Mouse (Mus musculus) cerebellum, adult 9-10 months (tissue): ENCODE data around the gene Tldc2.

ENCODE experiments used
- DNase-seq: peaks from one replicate; pipeline ENCODE4 v3.0.0; 2022

Gene Tldc2

GRCm38 (mm10) chr2:157063241-157063700 is 23.6 kb upstream of the Tldc2 start:
- no peak for DNase-seq

DNA sequence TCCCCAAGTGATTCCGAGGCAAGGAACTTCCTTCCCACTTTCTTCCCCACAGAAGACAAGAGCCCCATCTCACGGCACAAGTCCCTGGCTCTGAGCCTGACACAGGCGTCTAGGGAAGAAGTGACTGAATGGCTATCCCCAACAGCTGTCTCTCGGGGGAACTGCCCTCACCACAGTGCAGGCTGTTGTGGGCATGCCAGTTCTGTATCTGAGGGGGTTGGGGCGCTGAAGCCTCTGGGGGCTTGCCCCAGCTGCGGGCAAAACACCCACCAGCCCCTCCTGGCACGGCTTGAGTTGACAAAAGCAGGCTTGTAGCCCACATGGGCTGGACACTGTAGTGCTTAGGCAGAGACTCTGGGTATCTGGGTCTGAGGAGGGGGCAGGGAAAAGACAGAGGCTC is 22.7 kb upstream of the Tldc2 start:
- peak; percentile 55 for DNase-seq

DNA sequence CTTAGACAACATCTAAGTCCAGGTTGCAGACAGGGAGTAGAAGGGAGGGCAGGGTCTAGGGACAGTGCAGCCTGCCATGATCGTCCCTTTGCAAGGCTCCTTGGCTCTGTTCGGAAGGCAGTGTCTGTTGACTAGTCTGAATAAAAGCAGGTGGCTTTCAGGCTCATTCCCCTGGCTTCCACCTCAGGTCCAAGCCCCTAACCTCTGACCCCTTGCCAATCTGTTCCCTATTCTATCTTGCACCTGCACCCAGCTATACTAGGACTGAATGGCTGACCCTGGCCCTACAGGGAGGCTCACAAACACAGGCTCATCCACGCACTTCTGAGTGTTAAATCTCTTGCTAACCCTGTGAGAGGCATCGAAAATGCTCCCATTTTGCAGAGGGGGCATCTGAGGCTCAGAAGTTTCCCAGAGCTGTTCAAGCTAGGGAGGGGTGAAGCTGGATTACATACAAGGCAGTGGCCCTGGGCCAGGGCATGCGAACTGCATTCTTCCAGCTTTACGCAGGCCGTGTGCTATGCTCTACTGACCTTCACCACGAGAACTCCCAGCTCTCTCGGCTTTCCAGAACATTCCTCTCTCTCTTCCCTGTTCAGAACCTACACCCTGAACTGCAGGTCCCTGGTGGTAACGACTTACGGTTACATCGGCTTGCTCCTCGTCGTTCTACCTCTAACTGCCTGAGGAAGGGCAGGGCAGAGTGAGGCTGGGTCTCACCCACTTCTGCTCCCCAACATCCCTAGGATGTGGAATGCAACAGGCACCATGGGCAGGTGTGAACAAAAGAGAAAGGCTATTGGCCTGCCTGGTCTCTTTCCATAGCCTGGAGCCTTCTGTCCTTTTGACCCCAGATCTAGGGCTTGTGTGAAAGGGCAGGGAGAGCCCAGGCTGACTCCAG is 21.6 kb upstream of the Tldc2 start:
- peak; percentile 54 for DNase-seq

DNA sequence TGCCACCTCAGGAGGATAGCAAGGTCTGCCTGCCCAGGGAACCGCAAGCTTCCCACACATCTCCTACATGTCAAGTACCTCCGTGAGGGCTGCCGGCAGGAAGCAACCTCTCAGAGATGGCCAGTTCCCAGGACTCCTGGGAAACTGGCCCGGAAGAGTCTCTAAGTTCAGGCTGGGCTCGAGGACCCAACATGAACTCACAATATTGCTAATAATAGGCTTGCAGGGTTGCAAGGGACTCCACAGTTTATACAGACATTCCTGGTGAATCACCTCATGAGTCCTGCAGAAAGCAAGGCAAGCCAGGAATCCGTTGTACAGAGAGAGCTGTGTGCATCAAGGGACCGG is 21.0 kb upstream of the Tldc2 start:
- peak; percentile 62 for DNase-seq

GRCm38 (mm10) chr2:157066731-157067430 is 20.0 kb upstream of the Tldc2 start:
- peak; percentile 62 for DNase-seq

DNA sequence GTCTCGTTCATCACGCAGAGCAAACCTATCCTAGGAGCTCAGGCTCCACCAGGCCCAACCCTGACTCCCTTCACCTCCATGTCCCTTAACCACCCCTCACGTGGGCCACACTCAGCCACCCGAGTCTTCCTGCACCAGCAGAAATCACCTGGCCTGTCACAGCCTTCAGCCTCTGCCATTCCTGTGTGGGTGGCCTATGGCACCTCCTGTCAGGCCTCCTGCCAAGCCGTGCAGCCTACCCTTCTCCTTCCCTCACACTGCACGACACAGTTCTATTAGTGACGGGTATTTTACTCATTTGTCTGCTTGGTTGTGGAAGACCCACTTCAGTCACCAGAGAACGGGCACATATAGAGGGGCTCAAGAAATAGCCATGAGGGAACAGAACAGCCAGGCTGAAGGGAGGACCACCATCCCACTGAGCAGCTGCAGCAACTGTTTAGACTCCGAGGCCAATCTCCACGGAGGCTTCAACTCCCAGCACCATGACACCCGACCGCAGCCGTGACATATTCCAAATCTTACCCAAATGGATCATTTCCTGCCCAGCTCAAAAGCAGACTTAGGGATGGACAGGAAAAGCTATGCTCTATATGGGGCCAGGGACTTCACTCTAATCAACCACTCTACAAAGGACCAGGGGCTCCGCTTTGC is 18.0 kb upstream of the Tldc2 start:
- DNase-seq = peak; percentile 81

- DNase-seq = peak; percentile 97
These were observed 17.5 kb upstream of the Tldc2 start for GRCm38 (mm10) chr2:157069355-157069735.

DNA sequence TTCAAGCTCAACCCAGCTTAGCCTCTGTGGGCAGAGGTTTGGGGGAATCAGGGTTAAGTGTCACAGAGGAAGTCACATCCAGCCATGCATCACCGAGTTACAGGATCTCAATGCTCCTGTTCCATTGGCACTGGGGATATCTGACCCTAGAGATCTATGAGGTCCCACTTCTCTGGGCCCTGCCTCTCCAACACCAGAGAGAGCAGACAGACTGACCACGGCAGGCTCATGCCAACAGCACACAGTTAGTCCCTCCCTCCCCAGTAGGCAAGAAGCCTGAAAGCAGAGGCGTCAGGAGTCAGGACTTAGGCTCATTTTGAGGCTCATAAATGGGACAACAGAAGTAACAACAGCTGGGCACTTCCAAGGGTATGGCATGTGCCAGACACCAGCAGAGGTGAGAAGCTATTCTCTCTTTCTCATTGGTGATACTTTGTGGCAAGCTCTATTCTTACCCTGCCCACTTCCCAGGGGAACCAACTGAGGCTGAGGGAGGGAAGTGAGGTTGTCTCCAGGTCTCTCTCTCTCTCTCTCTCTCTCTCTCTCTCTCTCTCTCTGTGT is 17.0 kb upstream of the Tldc2 start:
- no peak for DNase-seq

- peak; percentile 79 for DNase-seq
These were observed 16.5 kb upstream of the Tldc2 start for GRCm38 (mm10) chr2:157070365-157070764.

DNA sequence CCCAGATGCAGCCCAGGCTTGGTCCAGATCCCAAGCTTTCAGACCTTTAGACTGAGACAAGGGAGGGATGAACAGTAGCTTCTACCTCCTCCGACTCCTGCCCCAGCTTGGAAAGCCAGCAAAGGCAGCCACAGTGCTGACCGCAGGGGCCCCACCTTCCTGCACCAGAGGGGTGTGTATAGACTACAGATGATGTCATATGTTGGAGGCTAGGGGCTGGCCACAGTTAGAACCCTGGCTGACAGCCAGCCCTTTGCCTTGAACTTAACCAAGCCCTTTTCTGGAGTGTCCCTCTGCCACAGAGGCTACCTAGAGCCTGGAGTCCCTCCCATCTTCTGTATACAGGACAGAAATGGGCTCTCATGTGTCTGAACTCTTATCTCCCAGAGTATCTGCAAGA is 15.3 kb upstream of the Tldc2 start:
- DNase-seq = peak; percentile 87

- peak; percentile 62 for DNase-seq
These were observed 14.4 kb upstream of the Tldc2 start for GRCm38 (mm10) chr2:157072316-157072990.

DNA sequence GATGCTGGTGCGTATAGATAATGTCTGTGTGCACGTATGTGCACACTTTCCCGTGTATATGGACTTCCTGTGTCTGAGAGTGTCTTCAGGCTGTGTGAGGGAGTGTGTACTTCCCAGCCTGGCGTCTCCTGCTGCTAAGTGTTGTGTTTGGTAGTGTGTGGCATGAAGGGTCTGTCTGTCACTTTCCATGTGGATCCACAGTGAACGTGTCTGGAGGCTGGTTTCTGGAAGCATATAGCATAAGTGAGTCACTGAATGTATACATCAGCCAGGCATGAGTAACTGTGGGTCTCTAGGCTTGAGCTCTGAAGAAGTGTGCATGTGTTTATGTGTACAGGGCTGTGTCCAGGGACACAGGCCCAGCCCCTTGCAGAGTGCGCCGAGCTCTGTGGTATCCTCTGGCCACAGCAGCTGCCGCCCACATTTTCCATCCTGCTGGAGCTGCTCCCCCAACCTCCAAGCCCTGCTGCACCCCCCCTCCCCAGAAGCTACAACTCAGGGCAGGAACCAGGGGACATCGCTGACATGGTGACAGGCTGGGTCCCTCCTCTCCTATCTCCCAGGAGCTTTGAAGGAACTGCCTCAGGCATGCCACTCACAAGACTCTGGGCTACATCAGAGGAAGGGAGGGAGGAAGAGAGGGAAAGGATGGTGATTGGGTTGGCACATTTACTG is 13.3 kb upstream of the Tldc2 start:
- peak; percentile 55 for DNase-seq

GRCm38 (mm10) chr2:157074186-157074724 is 12.6 kb upstream of the Tldc2 start:
- peak; percentile 95 for DNase-seq

DNA sequence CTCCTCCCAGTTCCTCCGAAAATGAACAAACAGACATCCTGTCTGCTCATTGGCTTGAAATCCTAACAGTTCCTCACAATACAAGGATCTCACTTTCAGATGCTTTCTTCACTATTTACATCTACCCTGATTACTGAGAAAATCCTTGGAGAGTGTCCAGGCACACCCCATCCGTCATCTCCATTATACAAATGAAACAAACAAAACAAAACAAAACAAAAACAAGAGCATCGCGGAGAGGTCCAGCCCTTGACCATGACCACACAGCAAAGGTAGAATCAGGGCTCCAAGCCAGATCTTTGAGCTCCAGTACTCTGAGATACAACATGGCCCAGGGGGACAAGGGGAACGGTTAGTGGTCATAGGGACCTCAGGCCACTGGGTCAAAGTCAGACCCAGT is 12.1 kb upstream of the Tldc2 start:
- DNase-seq = peak; percentile 68

GRCm38 (mm10) chr2:157075226-157075625 is 11.6 kb upstream of the Tldc2 start:
- peak; percentile 66 for DNase-seq

- peak; percentile 89 for DNase-seq
These were observed 11.2 kb upstream of the Tldc2 start for GRCm38 (mm10) chr2:157075685-157076084.

DNA sequence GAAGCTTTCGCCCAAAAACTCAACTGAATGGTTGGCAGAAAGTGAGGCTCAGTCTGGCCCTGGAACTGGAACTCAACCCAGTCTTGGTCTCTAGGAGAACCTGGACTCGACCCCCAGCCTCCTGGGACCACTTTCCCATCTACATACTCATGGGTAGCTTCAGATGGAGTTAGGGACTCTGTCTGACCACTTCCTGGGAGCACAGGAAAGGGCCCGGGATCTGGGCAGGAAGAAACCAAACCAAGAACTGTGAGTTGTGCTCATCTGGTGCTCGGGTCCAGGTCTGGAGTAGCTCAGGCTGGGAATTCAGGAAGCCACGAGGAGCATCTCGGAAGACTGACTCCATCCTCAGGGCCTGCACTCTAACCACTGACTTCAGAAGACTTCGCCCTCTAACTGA is 10.3 kb upstream of the Tldc2 start:
- DNase-seq = peak; percentile 61

DNA sequence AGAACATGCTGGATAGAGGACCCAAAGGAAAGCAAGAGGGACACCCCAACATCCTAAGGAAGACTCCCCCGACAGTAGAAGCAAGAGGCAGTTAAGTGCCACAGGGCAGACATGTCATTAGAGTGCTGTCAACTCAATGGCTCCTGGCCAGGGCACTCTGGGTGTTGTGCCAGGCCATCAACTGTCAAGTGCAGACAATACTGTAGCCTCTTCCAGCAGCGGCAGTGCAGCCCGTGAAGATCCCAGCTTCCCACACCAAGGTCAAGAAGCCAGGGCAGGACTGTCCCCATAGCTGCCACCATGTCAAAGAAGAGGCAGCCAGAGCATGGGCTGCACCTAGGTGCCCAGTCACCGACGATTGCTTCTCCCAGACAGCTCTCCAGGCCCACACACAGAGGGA is 9.7 kb upstream of the Tldc2 start:
- peak; percentile 89 for DNase-seq

- DNase-seq = peak; percentile 76
These were observed 9.2 kb upstream of the Tldc2 start for GRCm38 (mm10) chr2:157077641-157078058.

GRCm38 (mm10) chr2:157078059-157078792 is 8.6 kb upstream of the Tldc2 start:
- peak; percentile 59 for DNase-seq
